Mouse (Mus musculus) limb, embryonic 14.5 days (tissue): ENCODE measurements around the gene Pcolce. TPM values are rescaled to one million over a fixed set of nuclear protein-coding genes. Genes with fewer than 3 reads are reported as not detected.
"Not testable (repeated sequence)": the region's sequence is repeated elsewhere in the genome, so short reads cannot be mapped to it uniquely, and the experiment has no call there.

Experiments used
- ATAC-seq: fragments of 200-750 bp; cut with Nextera tagmentation; 2 replicates; pipeline ENCODE4 v1.8.0; 2017; ENCODE audit warnings: low read depth, moderate number of reproducible peaks, moderate TSS enrichment; ENCODE audit not compliant: low FRiP score
- DNase-seq: peaks from one replicate; pipeline ENCODE4 v3.0.0-alpha.2; 2015; ENCODE audit warnings: low spot score
- H3K27ac ChIP-seq: fragments of 300-500 bp; sonication (generic); replicated peaks from 2 replicates; pipeline ENCODE4 v1.5.1; 2014; ENCODE audit warnings: low read depth, mild to moderate bottlenecking, low read length, moderate library complexity, mixed read lengths
- H3K27me3 ChIP-seq: fragments of 300-500 bp; sonication (generic); 2 replicates; pipeline ENCODE4 v1.6.1; 2014; ENCODE audit warnings: low read length, mixed read lengths; ENCODE audit not compliant: control insufficient read depth, insufficient read depth
- H3K36me3 ChIP-seq: fragments of 300-500 bp; sonication (generic); 2 replicates; pipeline ENCODE4 v1.6.1; 2014; ENCODE audit warnings: mild to moderate bottlenecking, low read length, moderate library complexity, mixed read lengths; ENCODE audit not compliant: control insufficient read depth, insufficient read depth
- H3K4me1 ChIP-seq: fragments of 300-500 bp; sonication (generic); 2 replicates; pipeline ENCODE4 v1.6.1; 2014; ENCODE audit warnings: antibody characterized with exemption, low read length, mixed read lengths; ENCODE audit not compliant: control insufficient read depth, insufficient read depth
- H3K4me2 ChIP-seq: fragments of 300-500 bp; sonication (generic); replicated peaks from 2 replicates; pipeline ENCODE4 v1.6.1; 2014; ENCODE audit warnings: low read depth, mild to moderate bottlenecking, low read length, moderate library complexity; ENCODE audit not compliant: severe bottlenecking
- H3K4me3 ChIP-seq: fragments of 300-500 bp; sonication (generic); replicated peaks from 2 replicates; pipeline ENCODE4 v1.5.1; 2014; ENCODE audit warnings: low read length
- H3K9ac ChIP-seq: fragments of 300-500 bp; sonication (generic); 2 replicates; pipeline ENCODE4 v1.6.1; 2014; ENCODE audit warnings: mild to moderate bottlenecking, low read depth, low read length, moderate library complexity; ENCODE audit not compliant: severe bottlenecking
- H3K9me3 ChIP-seq: fragments of 300-500 bp; sonication (generic); 2 replicates; pipeline ENCODE4 v1.6.1; 2016; ENCODE audit warnings: low read length; ENCODE audit not compliant: control insufficient read depth
- POLR2A ChIP-seq: fragments of 200-500 bp; IDR thresholded peaks from 2 replicates; pipeline ENCODE4 v1.8.0; 2012; ENCODE audit warnings: inconsistent platforms, mild to moderate bottlenecking, moderate library complexity, borderline replicate concordance; ENCODE audit not compliant: insufficient read depth, insufficient read length; ENCODE audit errors: extremely low read depth
- whole genome bisulfite sequencing: fragments of 180-500 bp; shearing (Covaris S2); extraction: QIAGEN DNeasy Blood & Tissue Kit; methylation state at CpG from one replicate; pipeline ENCODE4 v1.1.7; 2014; 5-methylcytosine and 5-hydroxymethylcytosine counted together
- polyA plus RNA-seq, 2 experiments: library from polyadenylated mRNA; depleted of rRNA in 1 of 2; stranded (reverse) in 1 of 2; unstranded in 1 of 2; fragments of >200 nt; fragmentation: Nextera tagmentation in 1 of 2; extraction: Ambion mirVana in 1 of 2; gene quantifications; 2 replicates each; pipeline versions ENCODE4 v1.2.1 to v1.2.3; 2012 to 2014

The Pcolce gene
- polyA plus RNA-seq, 2 experiments, result 227 to 267 TPM

GRCm38 (mm10) chr5:137629306-137629721, 15.7 kb upstream of the Pcolce start:
- H3K27me3 ChIP-seq, result no peaks in the 10 kb centered on the region
- H3K4me1 ChIP-seq, result peaks cover 16% of the 10 kb centered on the region
- peak overlapping the region; percentile 98 for H3K4me3 ChIP-seq
- H3K4me2 ChIP-seq, result peak overlapping the region; percentile 77
- ATAC-seq (0 out of 2 replicates have a peak, but pooled peaks have one; percentile 3), DNase-seq (peak; percentile 23)
- peak overlapping the region; percentile 81 for H3K27ac ChIP-seq
- 1% methylated on average over 23 of the region's 23 CpGs for WGBS
- H3K9ac ChIP-seq, result peak overlapping the region; percentile 73
- H3K9me3 ChIP-seq, result no peaks in the 10 kb centered on the region
- TF ChIP-seq POLR2A, result no peak
- peaks cover 21% of the 10 kb centered on the region for H3K36me3 ChIP-seq

- peaks cover 15% of the 10 kb centered on the region for H3K36me3 ChIP-seq
- H3K9me3 ChIP-seq, result no peaks in the 10 kb centered on the region
- H3K27ac ChIP-seq, result peak within 1 kb of the TSS; percentile 86
- H3K27me3 ChIP-seq, result no peaks in the 10 kb centered on the region
- peak; percentile 91; the same call in 1 of the 2 replicates for TF ChIP-seq POLR2A
- ATAC-seq (peak; percentile 97), DNase-seq (peak; percentile 100)
- H3K4me3 ChIP-seq, result peak within 1 kb of the TSS; percentile 98
- under 1% methylated on average over 45 of the region's 46 CpGs for WGBS
- H3K9ac ChIP-seq, result peak within 1 kb of the TSS; percentile 73
- H3K4me2 ChIP-seq, result peak within 1 kb of the TSS; percentile 77
- peaks cover 16% of the 10 kb centered on the region for H3K4me1 ChIP-seq
These were observed 15.1 kb upstream of the Pcolce start, which contains the start of the genes Fbxo24, Lrch4 and Gm20605 for GRCm38 (mm10) chr5:137628498-137629305. Gene Fbxo24 (minus strand): TSS chr5:137629002. Gene Lrch4 (plus strand): TSS chr5:137629121. Gene Gm20605 (plus strand): TSS chr5:137629175.

GRCm38 (mm10) chr5:137627991-137628390, 14.4 kb upstream of the Pcolce start:
- Histone ChIP-seq H3K9ac (peak overlapping the region; percentile 56), H3K27me3 (no peaks in the 10 kb centered on the region), H3K4me2 (peak overlapping the region; percentile 77), H3K27ac (peak overlapping the region; percentile 86), H3K9me3 (no peaks in the 10 kb centered on the region), H3K4me3 (peak overlapping the region; percentile 98), H3K4me1 (peaks cover 16% of the 10 kb centered on the region), H3K36me3 (peaks cover 8% of the 10 kb centered on the region)
- DNase-seq (no peak), ATAC-seq (no peak)
- no peak for TF ChIP-seq POLR2A
- under 1% methylated on average over 9 of the region's 9 CpGs for WGBS

GRCm38 (mm10) chr5:137623937-137624530, 10.4 kb upstream of the Pcolce start:
- DNase-seq (no peak), ATAC-seq (no peak)
- Histone ChIP-seq H3K4me3 (no peak overlapping the region), H3K9me3 (no peaks in the 10 kb centered on the region), H3K36me3 (no peaks in the 10 kb centered on the region), H3K4me2 (no peak overlapping the region), H3K9ac (no peak overlapping the region), H3K27me3 (no peaks in the 10 kb centered on the region), H3K4me1 (peaks cover 4% of the 10 kb centered on the region; the same call in 1 of the 2 replicates), H3K27ac (no peak overlapping the region)
- 85% methylated on average over 11 of the region's 11 CpGs for WGBS
- no peak for TF ChIP-seq POLR2A

- H3K4me2 ChIP-seq, result no peak overlapping the region
- H3K27ac ChIP-seq, result no peak overlapping the region
- H3K4me3 ChIP-seq, result no peak overlapping the region
- no peak for TF ChIP-seq POLR2A
- H3K36me3 ChIP-seq, result no peaks in the 10 kb centered on the region
- no peaks in the 10 kb centered on the region for H3K9me3 ChIP-seq
- DNase-seq, result no peak
- no peak overlapping the region for H3K9ac ChIP-seq
- H3K27me3 ChIP-seq, result no peaks in the 10 kb centered on the region
- WGBS, result 94% methylated on average over 7 of the region's 7 CpGs
- ATAC-seq, result no peak
- peaks cover 27% of the 10 kb centered on the region for H3K4me1 ChIP-seq
These were observed 1.8 kb upstream of the Pcolce start for GRCm38 (mm10) chr5:137615347-137615746.

- H3K4me3 ChIP-seq, DNase-seq, H3K4me2 ChIP-seq, H3K27ac ChIP-seq, H3K27me3 ChIP-seq, H3K9ac ChIP-seq, ATAC-seq, H3K36me3 ChIP-seq, H3K9me3 ChIP-seq: not testable (repeated sequence)
- peaks cover 31% of the 10 kb centered on the region for H3K4me1 ChIP-seq
- WGBS, result 88% methylated on average over 2 of the region's 2 CpGs
These were observed 1.3 kb upstream of the Pcolce start for GRCm38 (mm10) chr5:137614921-137615320.
